In genomic region chrX:142426628-142427027, GRCm38 (mm10) we compare ENCODE assay signal across 34 mouse cellular contexts. TPM values are rescaled to one million over a fixed set of nuclear protein-coding genes. Genes with fewer than 3 reads are reported as not detected.
DNase-seq lines count a peak whose midpoint lies in the region; ATAC-seq and TF ChIP-seq lines count a peak whose summit lies in the region.
"Had no signal": no experiment of that assay in that cellular context is flagged by ENCODE, and none has a peak within 500 bp of the region (broad histone marks: within the 10 kb centered on the region; RNA-seq: fewer than 3 reads in every experiment).

No protein-coding gene starts in this region.

- DNase-seq in heart, adult 18-20 months = peak; percentile 2 to 8
- DNase-seq in heart, postnatal 14 days = no peak
- DNase-seq in lung, postnatal 0 days (ENCODE audit: low spot score) = peak; percentile 41
- DNase-seq in lung, postnatal 14 days = no peak
- no peak for DNase-seq in liver, postnatal 0 days
- DNase-seq in layer of hippocampus, adult 9-11 months = no peak
- DNase-seq: adrenal gland, postnatal 10 days; cerebellum, adult 11-12 months; cerebellum, adult 9-11 months; embryo, embryonic 11 days; gastrocnemius, adult 2 months; kidney, adult 18-20 months; left cerebral cortex, postnatal 4 days; lung, adult 2 months; right cerebral cortex, adult 18-20 months; spleen, adult 18-20 months; thymus, adult 18-20 months; thymus, postnatal 4 days had no signal

- intact Hi-C loops in heart, postnatal 14 days (cut with DNase I) = no loop called here

- no peak for TF ChIP-seq CTCF in lung, postnatal 0 days (IDR thresholded peaks at IDR 0.05)
- no peak for TF ChIP-seq CTCF in liver, postnatal 0 days (IDR thresholded peaks at IDR 0.05; ENCODE audit: low read depth)

- WGBS in lung, postnatal 0 days = 60% methylated on average over 4 of the region's 4 CpGs
- WGBS in liver, postnatal 0 days (ENCODE audit: insufficient replicate concordance) = 72% methylated on average over 4 of the region's 4 CpGs

- no peak overlapping the region for H3K4me3 ChIP-seq in lung, postnatal 0 days (ENCODE audit: low read depth, low read length)
- no peak overlapping the region for H3K4me3 ChIP-seq in liver, postnatal 0 days (ENCODE audit: low read depth, low read length)
- H3K4me3 ChIP-seq: embryonic facial prominence, embryonic 12.5 days; forebrain, embryonic 10.5 days; forebrain, embryonic 15.5 days; gastrocnemius, adult 2 months; heart, embryonic 12.5 days; hindbrain, embryonic 10.5 days; hindbrain, embryonic 15.5 days; layer of hippocampus, adult 2 months; liver, embryonic 12.5 days; midbrain, embryonic 10.5 days; neural tube, embryonic 12.5 days had no signal

- no peaks in the 10 kb centered on the region for H3K36me3 ChIP-seq in lung, postnatal 0 days (ENCODE audit: insufficient read depth, low read length)
- H3K36me3 ChIP-seq in liver, postnatal 0 days (replicated peaks; ENCODE audit: insufficient read depth, low read length) = no peaks in the 10 kb centered on the region
- H3K36me3 ChIP-seq: embryonic facial prominence, embryonic 12.5 days; forebrain, embryonic 10.5 days; forebrain, embryonic 15.5 days; heart, embryonic 12.5 days; hindbrain, embryonic 10.5 days; hindbrain, embryonic 15.5 days; liver, embryonic 12.5 days; midbrain, embryonic 10.5 days; neural tube, embryonic 12.5 days had no signal

- H3K9ac ChIP-seq in lung, postnatal 0 days (replicated peaks; ENCODE audit: low read depth) = no peak overlapping the region
- H3K9ac ChIP-seq in liver, postnatal 0 days (replicated peaks) = no peak overlapping the region
- H3K9ac ChIP-seq: embryonic facial prominence, embryonic 12.5 days; forebrain, embryonic 15.5 days; heart, embryonic 12.5 days; hindbrain, embryonic 15.5 days; liver, embryonic 12.5 days; neural tube, embryonic 12.5 days had no signal

- no peak overlapping the region for H3K4me2 ChIP-seq in lung, postnatal 0 days (replicated peaks; ENCODE audit: low read depth, low read length)
- no peak overlapping the region for H3K4me2 ChIP-seq in liver, postnatal 0 days (ENCODE audit: low read depth, low read length)
- H3K4me2 ChIP-seq: embryonic facial prominence, embryonic 12.5 days; forebrain, embryonic 15.5 days; heart, embryonic 12.5 days; hindbrain, embryonic 15.5 days; liver, embryonic 12.5 days; neural tube, embryonic 12.5 days had no signal

- peak; percentile 25; the same call in 1 of the 2 replicates for ATAC-seq in lung, postnatal 0 days
- ATAC-seq in granulocyte monocyte progenitor cell, adult 5-6 weeks (replicated peaks; ENCODE audit: poor library complexity, severe bottlenecking) = peak; percentile 62
- no peak for ATAC-seq in liver, postnatal 0 days
- ATAC-seq: activated CD4-positive, CD25-positive, alpha-beta regulatory T cell, adult 4 months; CD4-positive, CD25-positive, alpha-beta regulatory T cell, adult 4 months; forebrain, embryonic 15.5 days; inflammation-experienced regulatory T-cells, adult 6 months; liver, embryonic 12.5 days; midbrain, embryonic 16.5 days had no signal

- H3K4me1 ChIP-seq in lung, postnatal 0 days (ENCODE audit: insufficient read depth, low read depth, low read length) = no peaks in the 10 kb centered on the region
- H3K4me1 ChIP-seq in liver, postnatal 0 days (ENCODE audit: insufficient read depth) = no peaks in the 10 kb centered on the region
- H3K4me1 ChIP-seq: embryonic facial prominence, embryonic 12.5 days; forebrain, embryonic 10.5 days; forebrain, embryonic 15.5 days; heart, embryonic 12.5 days; hindbrain, embryonic 10.5 days; hindbrain, embryonic 15.5 days; liver, embryonic 12.5 days; midbrain, embryonic 10.5 days; neural tube, embryonic 12.5 days had no signal

- no peak overlapping the region for H3K27ac ChIP-seq in lung, postnatal 0 days (ENCODE audit: low read length)
- no peak overlapping the region for H3K27ac ChIP-seq in liver, postnatal 0 days (ENCODE audit: low read depth)
- H3K27ac ChIP-seq: embryonic facial prominence, embryonic 12.5 days; forebrain, embryonic 10.5 days; forebrain, embryonic 15.5 days; gastrocnemius, adult 2 months; hindbrain, embryonic 10.5 days; hindbrain, embryonic 15.5 days; layer of hippocampus, adult 2 months; liver, embryonic 12.5 days; midbrain, embryonic 10.5 days; neural tube, embryonic 12.5 days; stomach, postnatal 0 days had no signal

- no peaks in the 10 kb centered on the region for H3K9me3 ChIP-seq in lung, postnatal 0 days (ENCODE audit: low read length)
- H3K9me3 ChIP-seq in liver, postnatal 0 days (ENCODE audit: low read length) = no peaks in the 10 kb centered on the region
- H3K9me3 ChIP-seq: embryonic facial prominence, embryonic 12.5 days; forebrain, embryonic 10.5 days; forebrain, embryonic 15.5 days; heart, embryonic 12.5 days; hindbrain, embryonic 10.5 days; hindbrain, embryonic 15.5 days; liver, embryonic 12.5 days; midbrain, embryonic 10.5 days; neural tube, embryonic 12.5 days had no signal

- TF ChIP-seq EP300 in lung, postnatal 0 days (IDR thresholded peaks at IDR 0.05) = no peak
- TF ChIP-seq EP300 in liver, postnatal 0 days (IDR thresholded peaks at IDR 0.05; ENCODE audit: low read depth) = no peak

- H3K27me3 ChIP-seq in lung, postnatal 0 days (replicated peaks; ENCODE audit: insufficient read depth, low read length) = no peaks in the 10 kb centered on the region
- no peaks in the 10 kb centered on the region for H3K27me3 ChIP-seq in liver, postnatal 0 days (ENCODE audit: insufficient read depth, low read length)
- H3K27me3 ChIP-seq: forebrain, embryonic 15.5 days; heart, embryonic 12.5 days; hindbrain, embryonic 15.5 days; liver, embryonic 12.5 days; neural tube, embryonic 12.5 days had no signal

RNA-seq across cellular contexts. Expression of gene Acsl4, which starts 36.3 kb away (rescaled TPM):
- 1 to 10 TPM; 8.8 to 9.5 TPM for total RNA-seq in heart, adult 18-20 months (2021)
- 10 to 100 TPM; 11.1 to 12.0 TPM for total RNA-seq in heart, postnatal 14 days (2021)
- polyA plus RNA-seq in lung, postnatal 0 days (2015; fragmentation: Nextera tagmentation; extraction: Ambion mirVana) = 46.0 and 61.6 TPM in 2 replicates
- 18.2 and 18.6 TPM in 2 replicates for total RNA-seq in granulocyte monocyte progenitor cell, adult 5-6 weeks (2014; fragmentation: Nextera tagmentation)
- 30.2 and 31.4 TPM in 2 replicates for total RNA-seq in granulocyte monocyte progenitor cell, adult 5-6 weeks (2017)
- 14.7 and 16.7 TPM in 2 replicates for polyA plus RNA-seq in liver, postnatal 0 days (2015; fragmentation: Nextera tagmentation; extraction: Ambion mirVana)

Comparison
In these comparisons a context has a peak if more than half of its experiments do, and no peak if none do; other contexts are left out.
1. DNase-seq: peak in heart, adult 18-20 months (2 of 2) and lung, postnatal 0 days (single experiment); none in heart, postnatal 14 days (0 of 2), lung, postnatal 14 days (single experiment), liver, postnatal 0 days (single experiment) and layer of hippocampus, adult 9-11 months (single experiment).